Mouse (Mus musculus) urinary bladder, postnatal 10 days (tissue): ENCODE measurements around the gene Ralgps2.

Experiments used
- DNase-seq: peaks from one replicate; pipeline ENCODE4 v3.0.0; 2022; ENCODE audit warnings: low spot score

Gene Ralgps2

DNA sequence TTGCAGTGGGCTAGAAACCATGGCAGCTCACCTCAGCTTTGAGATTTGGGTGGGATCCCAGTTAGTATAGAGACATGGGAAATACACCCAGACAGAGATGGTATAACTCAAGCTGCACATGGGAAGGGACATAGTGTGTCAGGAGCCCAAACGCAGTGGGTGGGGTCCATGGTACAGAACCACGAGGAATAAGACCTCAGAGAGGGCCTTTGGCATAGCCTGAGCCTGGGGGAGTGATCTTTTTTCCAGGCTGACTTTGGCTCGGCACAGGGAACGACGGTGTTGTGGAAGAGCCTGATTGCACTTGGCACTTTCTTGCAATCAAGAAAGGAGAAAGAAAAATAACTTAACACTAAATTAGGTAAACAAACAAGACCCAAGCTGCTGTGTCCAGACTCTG, 170.3 kb downstream of the Ralgps2 start:
- no peak for DNase-seq

DNA sequence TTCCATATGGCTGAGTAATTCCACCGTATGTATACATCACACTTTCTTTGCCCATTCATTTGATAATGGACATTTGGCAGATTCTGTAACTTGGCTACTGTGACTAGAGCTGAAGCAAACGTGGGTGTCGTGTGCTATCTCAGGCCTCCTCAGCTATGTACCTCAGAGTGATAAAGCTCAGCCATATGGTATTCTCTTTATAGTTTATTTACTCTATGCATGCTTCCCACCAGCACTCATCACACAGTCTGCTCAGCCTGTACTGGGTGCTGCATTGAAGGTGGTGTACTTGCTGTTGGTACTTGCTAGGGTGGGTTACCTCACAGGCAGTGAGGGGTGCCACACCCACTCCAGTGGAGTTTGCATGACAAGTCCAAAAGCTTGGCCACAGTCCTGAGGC, 174.1 kb downstream of the Ralgps2 start:
- DNase-seq, result no peak

DNA sequence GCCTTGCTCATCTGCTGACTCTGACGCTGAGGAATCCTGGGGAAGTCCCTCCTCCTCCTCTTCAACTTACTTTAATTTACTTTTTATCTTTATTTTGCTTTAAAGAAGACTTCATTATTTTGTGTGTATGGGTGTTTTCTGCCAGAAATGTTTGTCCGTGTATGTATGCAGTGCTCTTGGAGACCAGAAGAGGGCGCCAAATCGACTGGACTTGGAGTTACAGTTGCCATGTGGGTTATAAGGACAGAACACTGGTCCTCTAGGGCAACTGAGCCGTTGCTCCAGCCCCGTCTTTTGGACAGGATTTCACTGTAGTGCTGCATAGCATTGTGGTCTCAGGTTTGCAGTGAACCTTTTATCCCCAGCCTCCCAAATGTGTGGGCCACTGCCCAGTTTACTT, 174.8 kb downstream of the Ralgps2 start:
- DNase-seq, result no peak

DNA sequence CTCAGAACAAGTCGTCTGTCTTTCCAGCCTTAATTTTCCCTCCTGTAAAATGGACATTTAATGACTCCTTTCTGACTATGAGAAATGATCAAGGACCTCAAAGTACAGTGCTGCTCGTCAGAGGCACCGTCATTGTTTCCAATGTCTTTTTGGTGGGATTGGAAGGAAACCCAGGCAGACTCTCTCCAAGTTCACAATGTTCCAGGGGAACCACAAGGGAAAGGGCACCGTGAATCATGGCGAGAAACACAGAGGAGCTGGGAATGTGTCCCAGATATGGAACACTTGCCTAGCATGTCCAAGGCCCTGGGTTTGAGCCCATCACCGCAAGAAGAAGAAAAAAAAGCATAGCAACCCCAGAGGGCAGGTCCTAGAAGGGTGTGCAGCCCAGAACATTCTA, 176.1 kb downstream of the Ralgps2 start:
- DNase-seq, result no peak

DNA sequence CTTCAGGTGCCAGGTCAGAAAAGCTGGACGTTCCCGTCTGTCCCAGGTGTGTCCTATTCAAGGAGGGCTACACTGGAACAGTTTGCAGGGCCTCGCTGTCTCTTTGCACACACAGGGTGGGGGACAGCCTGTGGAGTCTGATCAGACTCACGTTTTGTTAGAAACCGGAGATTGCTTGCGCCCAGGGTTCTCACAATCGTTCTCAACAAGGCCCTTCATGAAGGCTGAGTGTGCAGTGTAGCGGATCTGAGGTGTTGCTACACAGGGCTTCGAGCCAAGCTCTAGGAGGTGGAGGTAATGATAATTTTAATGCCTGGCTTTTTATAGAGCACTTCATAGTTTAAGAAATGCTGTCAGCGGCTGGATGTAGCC, 178.0 kb downstream of the Ralgps2 start:
- no peak for DNase-seq

DNA sequence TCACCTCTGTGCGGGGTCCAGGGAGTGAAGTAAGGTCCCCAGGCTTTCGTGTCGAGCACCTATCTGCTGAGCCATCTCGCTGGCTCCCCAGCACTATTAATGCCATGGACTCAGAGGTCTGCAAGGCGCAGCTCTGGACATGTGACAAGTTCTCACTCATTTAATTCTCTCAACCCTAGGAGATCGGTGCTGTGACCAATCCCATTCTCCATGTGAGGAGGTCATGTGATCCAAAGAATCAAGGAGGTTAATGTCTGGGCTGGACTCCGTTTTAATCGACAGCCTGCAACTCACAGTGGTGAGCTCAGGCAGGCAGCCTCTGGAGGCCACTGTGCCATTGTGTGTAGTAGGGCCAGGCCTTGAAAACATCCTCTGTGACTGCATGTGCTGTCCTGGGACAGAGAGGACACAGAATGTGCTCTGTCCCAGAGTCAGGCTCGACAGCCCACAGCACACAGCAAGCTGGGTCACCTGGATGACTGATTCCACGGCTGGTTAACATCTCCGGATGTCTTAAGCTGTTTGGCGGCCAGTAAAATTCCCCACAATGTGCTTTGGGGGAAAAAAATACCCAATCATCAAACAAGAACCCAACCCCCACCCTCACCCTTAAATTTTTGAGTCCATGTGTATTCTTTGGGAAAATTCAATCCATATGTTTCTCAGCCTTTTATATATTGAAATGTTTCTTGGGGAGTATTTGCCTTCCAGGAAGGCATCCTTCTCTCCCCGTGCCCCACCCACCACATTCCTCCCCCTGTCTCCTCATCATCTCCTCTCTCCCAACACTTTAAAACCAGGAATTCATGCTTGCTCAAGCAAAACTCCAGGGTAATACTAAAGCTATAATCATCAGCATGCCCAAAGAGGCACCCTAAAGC, 178.6 kb downstream of the Ralgps2 start:
- no peak for DNase-seq

DNA sequence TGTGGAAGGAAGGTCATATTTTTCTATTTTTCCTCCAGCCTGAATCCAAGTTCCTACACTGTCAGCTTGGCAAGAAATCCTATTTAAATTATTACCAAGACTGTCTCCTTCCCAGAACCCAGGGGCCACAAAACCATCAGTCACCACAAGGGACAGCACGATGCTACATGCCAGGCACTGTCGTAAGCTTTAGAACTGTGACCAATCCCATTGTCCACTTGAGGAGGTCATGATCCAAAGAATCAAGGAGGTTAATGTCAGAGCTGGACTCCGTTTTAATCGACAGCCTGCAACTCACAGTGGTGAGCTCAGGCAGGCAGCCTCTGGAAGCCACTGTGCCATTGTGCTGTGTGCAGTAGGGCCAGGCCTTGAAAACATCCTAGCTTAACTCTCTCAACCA, 181.1 kb downstream of the Ralgps2 start:
- DNase-seq, result no peak

DNA sequence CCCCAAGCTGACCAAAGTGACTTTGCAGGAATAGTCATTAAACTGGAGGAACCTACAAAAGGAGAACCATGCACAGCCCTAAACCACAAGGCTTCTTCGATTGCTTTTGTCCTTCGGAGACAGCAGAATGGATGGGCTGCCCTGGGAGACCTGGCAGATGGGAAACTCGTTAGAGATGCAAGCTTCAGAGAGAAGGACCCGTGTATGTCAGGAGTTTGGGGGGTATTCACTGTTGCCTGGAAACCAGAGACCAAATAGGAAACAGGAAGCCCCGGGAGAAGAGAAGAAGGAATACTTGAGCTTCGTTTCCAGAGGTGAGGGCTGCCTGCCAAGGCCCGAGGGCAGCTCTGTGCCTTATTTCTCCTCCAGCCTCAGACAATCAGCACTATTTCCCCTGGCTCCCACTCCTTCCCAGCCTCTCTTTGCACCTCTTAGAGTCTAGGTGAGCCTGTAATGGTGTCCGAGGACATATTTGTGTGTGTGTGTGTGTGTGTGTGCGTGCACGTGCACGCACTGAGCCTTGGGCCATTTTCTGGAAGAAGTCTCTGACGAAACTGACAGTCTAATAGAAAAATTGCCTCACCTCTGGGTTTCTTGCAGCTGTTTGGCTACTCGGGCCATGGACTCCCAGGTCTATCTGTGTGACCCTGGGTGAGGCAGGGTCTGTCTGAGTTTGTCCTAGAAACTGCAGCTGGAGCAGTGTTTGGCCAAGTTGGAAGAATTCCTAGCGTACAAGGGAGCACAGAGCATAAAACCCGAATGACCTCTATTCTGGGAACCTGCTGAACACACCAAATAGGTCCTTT, 184.6 kb downstream of the Ralgps2 start:
- no peak for DNase-seq
